Mouse (Mus musculus): Measurements from ENCODE around the gene Mlana. TPM values are rescaled to one million over a fixed set of nuclear protein-coding genes. Genes with fewer than 3 reads are reported as not detected.

Mlana gene
- polyA plus RNA-seq (2015; fragmentation: Nextera tagmentation; extraction: Ambion mirVana): not detected in 2 replicates

DNA sequence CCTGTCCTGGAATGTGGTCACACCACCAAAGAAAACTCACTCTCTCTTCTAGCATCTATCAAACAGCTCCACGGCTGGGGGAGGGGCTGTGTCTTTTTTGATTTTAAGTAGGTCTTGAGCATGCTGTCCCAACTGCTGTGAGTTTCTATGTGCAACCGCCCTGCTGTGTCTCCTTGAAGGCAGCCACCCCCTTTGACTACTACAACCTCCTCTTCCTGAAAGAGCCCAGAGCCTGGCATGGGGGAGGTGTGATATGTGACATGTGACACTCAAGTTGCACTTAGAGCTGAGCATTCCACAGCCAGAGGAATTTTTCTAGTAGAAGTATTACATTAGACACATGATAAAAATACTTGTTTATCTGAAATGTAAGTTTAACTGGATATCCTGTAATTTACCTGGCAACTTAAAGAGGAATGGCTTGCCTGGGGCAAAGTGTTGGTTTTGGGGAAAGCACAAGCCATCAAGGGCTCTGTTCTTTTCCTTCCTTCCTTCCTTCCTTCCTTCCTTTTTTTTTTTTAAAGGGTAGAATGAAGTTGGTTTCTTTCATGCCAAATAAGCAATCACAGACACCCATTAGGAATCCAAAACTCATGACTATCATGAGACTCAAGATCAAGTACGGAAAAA lies at the start of gene Mlana:
Gene Mlana, plus strand, starts transcription at position 580 of the 630 bp plus-strand sequence.
- no peaks in the 10 kb centered on the region for H3K27me3 ChIP-seq (replicated peaks)
- no peak within 1 kb of the TSS for H3K4me2 ChIP-seq
- H3K27ac ChIP-seq: no peak within 1 kb of the TSS
- H3K4me3 ChIP-seq: no peak within 1 kb of the TSS
- no peak for ATAC-seq (replicated peaks)
- 56% methylated on average over 3 of the region's 3 CpGs for WGBS
- H3K4me1 ChIP-seq: no peaks in the 10 kb centered on the region
- no peaks in the 10 kb centered on the region for H3K36me3 ChIP-seq (replicated peaks)
- no peak within 1 kb of the TSS for H3K9ac ChIP-seq
- no peaks in the 10 kb centered on the region for H3K9me3 ChIP-seq

DNA sequence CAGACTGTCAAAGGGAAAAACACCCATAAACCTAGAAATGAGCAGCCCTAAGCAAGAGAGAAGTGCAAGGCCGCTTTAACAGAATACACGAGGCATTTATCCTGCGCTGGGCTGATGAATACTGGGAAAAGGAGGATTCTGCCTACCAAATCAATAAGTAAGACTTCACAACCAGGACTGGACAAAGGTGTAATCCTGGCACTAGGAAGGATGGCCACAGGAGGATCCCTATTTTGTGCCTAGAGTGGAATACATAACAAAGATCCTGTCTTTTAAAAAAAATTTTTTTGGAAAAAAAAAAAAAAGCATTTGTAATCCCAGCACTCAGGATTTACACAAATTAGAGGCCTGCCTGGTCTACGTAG lies 49.1 kb upstream of the Mlana start:
- H3K4me1 ChIP-seq: peaks cover 10% of the 10 kb centered on the region; the same call in 1 of the 2 replicates
- peak overlapping the region; percentile 89 for H3K27ac ChIP-seq
- H3K36me3 ChIP-seq (replicated peaks): no peaks in the 10 kb centered on the region
- peak overlapping the region; percentile 83 for H3K4me3 ChIP-seq
- 19% methylated on average over 4 of the region's 4 CpGs for WGBS
- peak overlapping the region; percentile 62 for H3K4me2 ChIP-seq
- no peaks in the 10 kb centered on the region for H3K27me3 ChIP-seq (replicated peaks)
- no peaks in the 10 kb centered on the region for H3K9me3 ChIP-seq
- ATAC-seq (replicated peaks): no peak
- 0 out of 2 replicates have a peak overlapping the region, but pooled peaks have one; percentile 76 for H3K9ac ChIP-seq

DNA sequence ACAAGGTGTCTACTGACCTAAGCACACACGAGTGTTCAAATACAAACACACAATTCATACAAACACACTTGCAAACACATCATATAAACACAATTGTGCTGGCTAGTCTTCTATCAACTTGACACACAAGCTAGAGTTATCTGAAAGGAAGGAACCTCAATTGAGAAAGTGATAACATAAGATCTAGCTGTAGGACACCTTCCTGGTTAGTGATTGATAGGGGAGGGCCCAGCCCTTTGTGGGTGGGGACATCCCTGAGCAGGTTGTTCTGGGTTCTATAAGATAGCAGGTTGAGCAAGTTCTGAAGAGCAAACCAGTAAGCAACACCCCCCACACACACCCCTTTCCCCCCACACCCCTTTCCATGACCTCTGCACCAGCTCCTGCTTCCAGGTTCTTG lies 47.9 kb upstream of the Mlana start:
- Histone ChIP-seq H3K4me3 (no peak overlapping the region), H3K9ac (no peak overlapping the region), H3K36me3 (replicated peaks) (no peaks in the 10 kb centered on the region), H3K9me3 (no peaks in the 10 kb centered on the region), H3K4me1 (peaks cover 10% of the 10 kb centered on the region; the same call in 1 of the 2 replicates), H3K4me2 (no peak overlapping the region), H3K27ac (no peak overlapping the region), H3K27me3 (replicated peaks) (no peaks in the 10 kb centered on the region)
- 90% methylated on average over 1 of the region's 1 CpGs for WGBS
- no peak for ATAC-seq (replicated peaks)

DNA sequence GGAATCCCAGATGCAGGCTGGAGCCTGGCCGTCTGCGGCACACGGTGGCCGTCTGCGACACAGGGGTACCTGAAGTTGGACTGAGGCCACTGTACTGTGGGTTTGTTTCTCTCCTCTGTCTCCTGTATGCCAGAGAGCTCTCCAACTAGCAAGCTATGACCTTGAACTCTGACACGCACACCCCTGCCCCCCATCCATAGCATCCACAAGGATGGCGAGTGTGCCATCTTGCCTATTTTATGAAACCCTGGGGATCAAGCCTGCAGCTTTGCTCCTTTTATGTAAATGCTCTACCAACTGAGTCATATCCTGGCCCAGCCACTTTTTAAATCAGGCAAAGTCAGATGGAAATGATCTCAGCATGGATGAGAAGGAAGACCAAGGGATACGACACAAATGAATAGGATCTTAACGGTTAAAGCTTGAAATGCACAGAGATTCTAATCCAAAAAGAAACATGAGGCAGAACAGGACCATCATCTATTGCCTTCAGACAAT lies 43.8 kb upstream of the Mlana start:
- Histone ChIP-seq H3K36me3 (replicated peaks) (no peaks in the 10 kb centered on the region), H3K4me3 (no peak overlapping the region), H3K4me1 (no peaks in the 10 kb centered on the region), H3K27me3 (replicated peaks) (no peaks in the 10 kb centered on the region), H3K9ac (no peak overlapping the region), H3K27ac (no peak overlapping the region), H3K9me3 (no peaks in the 10 kb centered on the region), H3K4me2 (no peak overlapping the region)
- WGBS: 83% methylated on average over 9 of the region's 9 CpGs
- ATAC-seq (replicated peaks): no peak

DNA sequence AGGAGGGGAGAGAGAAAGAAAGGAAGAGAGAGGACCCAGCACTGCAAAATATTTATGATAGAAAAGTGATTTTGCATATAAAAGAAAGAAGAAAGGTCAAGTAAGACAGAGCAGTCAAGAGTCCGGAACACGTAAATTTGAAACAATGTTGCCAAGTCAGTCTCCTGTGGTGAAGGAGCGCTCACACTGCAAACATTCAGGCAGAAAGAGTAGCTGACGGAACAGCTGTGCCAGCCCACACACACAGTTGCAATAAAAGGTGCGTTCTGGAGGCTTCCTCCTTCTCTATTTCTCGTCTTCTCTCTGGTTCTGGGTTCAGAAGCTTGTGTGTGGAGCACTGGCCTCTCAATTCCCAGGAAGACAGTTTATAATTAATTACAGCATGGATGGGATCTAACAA lies 42.5 kb upstream of the Mlana start:
- H3K27ac ChIP-seq: no peak overlapping the region
- no peaks in the 10 kb centered on the region for H3K27me3 ChIP-seq (replicated peaks)
- H3K9ac ChIP-seq: no peak overlapping the region
- H3K4me1 ChIP-seq: no peaks in the 10 kb centered on the region
- H3K4me3 ChIP-seq: no peak overlapping the region
- H3K36me3 ChIP-seq (replicated peaks): no peaks in the 10 kb centered on the region
- WGBS: 43% methylated on average over 6 of the region's 6 CpGs
- no peaks in the 10 kb centered on the region for H3K9me3 ChIP-seq
- H3K4me2 ChIP-seq: no peak overlapping the region
- no peak for ATAC-seq (replicated peaks)

DNA sequence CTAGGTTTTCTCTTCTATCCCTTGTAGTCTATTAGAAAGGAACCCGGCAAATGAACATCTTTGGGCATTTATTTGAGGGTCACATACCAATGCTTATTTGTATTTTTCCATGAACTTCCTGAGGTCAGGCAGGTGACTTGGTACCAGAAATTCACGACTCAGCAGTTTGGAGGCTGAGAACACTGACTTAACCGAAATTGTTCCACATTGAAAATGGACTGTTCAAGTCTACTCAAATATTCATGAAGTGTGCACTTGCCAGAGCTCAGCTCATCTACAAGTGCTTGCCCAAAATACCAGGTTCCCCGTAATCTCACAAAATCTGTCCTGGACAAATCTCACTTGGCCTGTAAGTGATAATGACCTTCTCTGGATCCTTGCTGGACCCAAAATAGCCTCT lies 41.6 kb upstream of the Mlana start:
- Histone ChIP-seq H3K27ac (no peak overlapping the region), H3K4me1 (no peaks in the 10 kb centered on the region), H3K9ac (no peak overlapping the region), H3K27me3 (replicated peaks) (no peaks in the 10 kb centered on the region), H3K36me3 (replicated peaks) (no peaks in the 10 kb centered on the region), H3K9me3 (no peaks in the 10 kb centered on the region), H3K4me2 (no peak overlapping the region), H3K4me3 (no peak overlapping the region)
- ATAC-seq (replicated peaks): no peak
- WGBS: 82% methylated on average over 4 of the region's 4 CpGs

DNA sequence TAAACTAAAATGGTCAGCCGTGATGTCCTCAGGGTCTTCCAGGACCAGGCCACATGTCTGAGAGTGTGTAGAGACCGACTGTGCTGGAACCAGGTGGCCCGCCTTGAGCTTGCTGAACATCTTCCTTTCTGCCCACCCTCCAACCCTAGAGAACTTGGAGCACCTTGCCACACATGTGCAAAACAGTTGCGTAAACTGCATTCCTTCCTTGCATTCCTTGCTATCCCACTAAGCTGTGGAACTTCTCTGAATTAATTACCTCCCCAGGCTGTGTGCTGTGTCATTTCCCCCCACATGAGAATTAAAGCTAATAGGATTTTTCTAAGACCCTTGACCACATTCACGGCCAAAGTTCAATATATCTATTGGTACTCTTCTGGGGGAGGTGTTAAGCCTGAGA lies 41.0 kb upstream of the Mlana start:
- Histone ChIP-seq H3K9me3 (no peaks in the 10 kb centered on the region), H3K27me3 (replicated peaks) (no peaks in the 10 kb centered on the region), H3K9ac (no peak overlapping the region), H3K4me1 (no peaks in the 10 kb centered on the region), H3K27ac (no peak overlapping the region), H3K4me2 (no peak overlapping the region), H3K4me3 (no peak overlapping the region), H3K36me3 (replicated peaks) (no peaks in the 10 kb centered on the region)
- no peak for ATAC-seq (replicated peaks)
- 77% methylated on average over 5 of the region's 5 CpGs for WGBS

DNA sequence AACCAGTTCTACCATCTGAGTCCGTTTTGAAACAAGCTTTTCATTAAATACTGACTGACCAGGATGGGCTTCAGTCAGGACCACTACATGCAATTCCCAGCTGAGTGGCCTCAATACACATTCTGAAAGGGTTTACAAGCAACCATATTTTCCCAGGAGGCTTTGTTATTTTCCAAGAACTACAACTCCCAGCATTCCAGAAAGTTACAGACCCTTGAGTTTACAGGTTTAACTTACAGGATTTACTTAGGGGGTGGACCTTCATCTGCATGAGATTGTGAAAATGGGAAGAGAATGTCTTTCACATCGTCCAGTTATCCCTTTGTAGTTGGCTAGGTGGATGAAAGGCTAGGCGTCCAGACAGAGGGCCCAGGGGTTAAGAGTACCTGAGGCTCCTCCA lies 40.6 kb upstream of the Mlana start:
- Histone ChIP-seq H3K36me3 (replicated peaks) (no peaks in the 10 kb centered on the region), H3K27me3 (replicated peaks) (no peaks in the 10 kb centered on the region), H3K4me1 (no peaks in the 10 kb centered on the region), H3K4me3 (no peak overlapping the region), H3K9me3 (no peaks in the 10 kb centered on the region), H3K9ac (no peak overlapping the region), H3K4me2 (no peak overlapping the region), H3K27ac (no peak overlapping the region)
- 53% methylated on average over 3 of the region's 3 CpGs for WGBS
- no peak for ATAC-seq (replicated peaks)

DNA sequence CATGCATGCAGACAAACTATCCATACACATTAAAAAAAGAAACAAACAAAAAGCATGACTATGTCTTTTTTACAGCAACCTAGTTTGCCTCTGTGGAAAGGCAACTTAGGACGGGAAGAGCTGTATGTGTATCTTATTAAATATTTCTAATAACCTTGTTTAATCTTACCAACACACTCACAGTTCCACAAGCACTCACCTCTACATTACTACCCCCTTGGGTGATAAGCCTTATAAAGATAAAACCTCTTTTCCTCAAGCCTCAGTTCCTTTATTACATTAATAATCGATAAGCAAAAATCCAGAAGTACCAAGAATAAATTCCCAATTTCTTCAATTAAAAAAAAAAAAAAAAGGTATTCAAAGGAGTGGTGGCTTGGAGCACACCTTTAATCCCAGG lies 40.1 kb upstream of the Mlana start:
- Histone ChIP-seq H3K27me3 (replicated peaks) (no peaks in the 10 kb centered on the region), H3K4me3 (no peak overlapping the region), H3K9me3 (no peaks in the 10 kb centered on the region), H3K4me2 (no peak overlapping the region), H3K4me1 (no peaks in the 10 kb centered on the region), H3K27ac (no peak overlapping the region), H3K9ac (no peak overlapping the region), H3K36me3 (replicated peaks) (no peaks in the 10 kb centered on the region)
- WGBS: 90% methylated on average over 2 of the region's 2 CpGs
- ATAC-seq (replicated peaks): no peak

DNA sequence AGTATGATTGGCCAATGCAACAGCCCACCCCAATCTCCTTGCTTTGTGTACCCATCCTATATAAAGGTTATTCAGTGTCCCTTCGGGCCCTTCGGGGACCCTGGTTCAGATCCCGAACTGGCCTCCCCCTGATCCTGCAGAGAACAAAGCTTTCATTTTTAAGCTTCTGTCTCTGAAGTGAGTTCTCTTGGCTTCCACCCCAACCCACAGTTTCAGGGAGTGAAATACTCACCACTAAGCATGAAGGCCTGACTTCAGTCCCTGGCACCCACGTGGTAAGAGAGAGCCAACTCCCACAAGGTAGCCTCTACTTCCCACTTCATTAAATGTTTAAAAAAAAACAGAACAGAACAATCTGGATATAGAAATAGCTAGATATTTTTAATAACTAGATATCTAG lies 38.8 kb upstream of the Mlana start:
- no peak overlapping the region for H3K4me2 ChIP-seq
- no peak overlapping the region for H3K27ac ChIP-seq
- 91% methylated on average over 4 of the region's 4 CpGs for WGBS
- ATAC-seq (replicated peaks): no peak
- H3K4me3 ChIP-seq: no peak overlapping the region
- H3K27me3 ChIP-seq (replicated peaks): no peaks in the 10 kb centered on the region
- no peaks in the 10 kb centered on the region for H3K36me3 ChIP-seq (replicated peaks)
- H3K4me1 ChIP-seq: no peaks in the 10 kb centered on the region
- no peaks in the 10 kb centered on the region for H3K9me3 ChIP-seq
- no peak overlapping the region for H3K9ac ChIP-seq

DNA sequence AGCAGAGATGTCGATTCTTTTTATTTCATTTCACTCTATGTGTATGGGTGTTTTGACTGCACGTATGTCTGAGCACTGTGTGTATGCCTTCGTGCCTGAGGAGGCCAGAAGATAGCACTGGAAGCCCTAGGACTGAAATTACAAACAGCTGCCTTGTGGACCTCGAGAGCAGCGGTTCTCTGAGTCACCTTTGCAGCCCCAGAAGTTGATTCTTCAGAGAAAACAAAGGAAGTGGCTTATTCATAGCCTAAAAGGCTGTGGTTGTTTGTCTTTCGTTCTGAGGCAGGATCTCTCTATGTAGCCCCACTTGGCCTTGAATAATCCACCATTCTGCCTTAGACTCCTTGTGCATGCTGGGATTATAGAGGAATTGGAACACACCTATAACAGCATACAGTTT lies 37.9 kb upstream of the Mlana start:
- Histone ChIP-seq H3K4me1 (no peaks in the 10 kb centered on the region), H3K9me3 (no peaks in the 10 kb centered on the region), H3K27ac (no peak overlapping the region), H3K9ac (no peak overlapping the region), H3K36me3 (replicated peaks) (no peaks in the 10 kb centered on the region), H3K27me3 (replicated peaks) (no peaks in the 10 kb centered on the region), H3K4me2 (no peak overlapping the region), H3K4me3 (no peak overlapping the region)
- no peak for ATAC-seq (replicated peaks)
- 76% methylated on average over 6 of the region's 6 CpGs for WGBS

DNA sequence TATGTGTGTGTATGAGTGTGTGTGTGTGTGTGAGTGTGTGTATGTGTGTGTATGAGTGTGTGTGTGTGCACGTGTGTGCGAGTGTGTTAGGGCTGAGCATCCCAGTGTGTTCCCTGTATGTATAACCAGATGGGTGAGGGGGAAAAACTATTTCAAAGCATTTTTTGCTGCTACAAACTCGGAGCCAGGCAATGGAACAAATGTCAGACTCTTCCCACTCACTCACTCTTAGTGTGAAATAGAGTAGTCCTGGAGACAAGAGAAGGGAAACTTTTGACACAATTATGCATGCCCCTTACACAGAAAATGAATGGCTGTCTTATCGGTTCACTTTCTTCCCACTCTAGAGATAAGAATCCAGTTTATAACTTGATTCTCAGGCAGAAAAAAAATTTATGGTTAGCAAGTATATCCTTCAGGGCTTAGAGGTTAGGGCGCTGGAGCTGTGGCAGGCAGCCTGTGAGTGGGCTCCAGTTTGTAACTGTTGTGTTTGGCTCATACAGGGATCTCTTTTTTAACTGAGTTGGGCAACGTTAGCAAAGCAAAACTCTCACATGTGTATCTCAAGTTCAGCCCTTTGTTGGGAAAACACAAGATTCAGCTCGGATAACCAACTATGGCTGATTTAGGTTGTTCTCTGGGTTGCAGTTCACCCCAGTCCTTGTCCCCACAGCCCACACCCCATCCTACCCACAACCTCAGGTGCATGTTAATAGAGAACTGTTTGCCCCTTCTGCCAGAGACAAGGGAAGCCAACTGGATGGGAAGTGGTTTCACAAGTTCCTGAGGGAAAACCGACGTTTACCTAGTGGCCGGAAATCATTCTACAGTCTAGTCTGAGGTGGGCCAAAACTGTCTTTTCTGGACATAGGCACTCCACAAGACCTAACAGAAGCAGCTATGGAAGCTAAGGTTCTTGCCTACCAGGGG lies 36.5 kb upstream of the Mlana start:
- Histone ChIP-seq H3K4me2 (no peak overlapping the region), H3K4me3 (no peak overlapping the region), H3K27me3 (replicated peaks) (no peaks in the 10 kb centered on the region), H3K27ac (no peak overlapping the region), H3K4me1 (no peaks in the 10 kb centered on the region), H3K36me3 (replicated peaks) (no peaks in the 10 kb centered on the region), H3K9ac (no peak overlapping the region), H3K9me3 (no peaks in the 10 kb centered on the region)
- ATAC-seq (replicated peaks): no peak
- WGBS: 87% methylated on average over 10 of the region's 10 CpGs
